Comparison of ENCODE assay signal across 8 mouse cellular contexts in the genomic region with DNA sequence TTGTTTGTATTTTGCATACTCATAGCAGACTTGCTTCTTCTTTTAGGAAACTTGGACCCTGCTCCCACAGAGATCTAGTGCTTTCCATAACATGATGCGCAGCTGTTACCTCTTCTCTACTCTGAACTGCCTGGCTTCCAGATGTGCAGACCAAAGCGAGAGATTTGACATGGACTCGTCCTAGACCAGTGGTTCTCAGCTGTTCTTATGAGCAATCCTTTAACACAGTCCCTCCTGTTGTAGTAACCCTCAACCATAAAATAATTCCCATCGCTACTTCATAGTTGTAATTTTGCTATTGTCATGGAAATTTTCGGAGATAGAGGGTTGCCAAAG.
DNase-seq lines count a peak whose midpoint lies in the region; ATAC-seq and TF ChIP-seq lines count a peak whose summit lies in the region.

No protein-coding gene starts in this region.

- peak overlapping the region; percentile 48 for H3K4me3 ChIP-seq in kidney, embryonic 15.5 days (replicated peaks)
- no peak overlapping the region for H3K4me3 ChIP-seq in kidney, adult 2 months (ENCODE audit: insufficient read depth, low read depth, low read length)
- H3K4me3 ChIP-seq in embryonic fibroblast, embryonic 13.5 days (ENCODE audit: insufficient read depth, low read length), result peak overlapping the region; percentile 18; the same call in 1 of the 2 replicates
- H3K4me3 ChIP-seq in intestine, embryonic 15.5 days (replicated peaks), result no peak overlapping the region
- peak overlapping the region; percentile 38 for H3K4me3 ChIP-seq in midbrain, postnatal 0 days (ENCODE audit: low read depth, low read length)

- no peaks in the 10 kb centered on the region for H3K27me3 ChIP-seq in kidney, embryonic 15.5 days
- H3K27me3 ChIP-seq in kidney, adult 2 months (replicated peaks; ENCODE audit: control insufficient read depth, insufficient read depth, low read length), result no peaks in the 10 kb centered on the region
- H3K27me3 ChIP-seq in intestine, embryonic 15.5 days (replicated peaks), result no peaks in the 10 kb centered on the region
- H3K27me3 ChIP-seq in midbrain, postnatal 0 days (ENCODE audit: insufficient read depth, low read length), result no peaks in the 10 kb centered on the region

- H3K4me2 ChIP-seq in kidney, embryonic 15.5 days, result peak overlapping the region; percentile 73
- peak overlapping the region; percentile 92 for H3K4me2 ChIP-seq in intestine, embryonic 15.5 days (replicated peaks)
- H3K4me2 ChIP-seq in midbrain, postnatal 0 days (ENCODE audit: low read depth, low read length, poor library complexity, severe bottlenecking), result peak overlapping the region; percentile 72

- no peak for ATAC-seq in kidney, embryonic 15.5 days (replicated peaks; ENCODE audit: low FRiP score)
- ATAC-seq in intestine, embryonic 15.5 days, result 0 out of 2 replicates have a peak, but pooled peaks have one; percentile 6
- ATAC-seq in midbrain, postnatal 0 days (ENCODE audit: low FRiP score), result no peak

- no peaks in the 10 kb centered on the region for H3K9me3 ChIP-seq in kidney, embryonic 15.5 days (replicated peaks)
- no peaks in the 10 kb centered on the region for H3K9me3 ChIP-seq in intestine, embryonic 15.5 days
- no peaks in the 10 kb centered on the region for H3K9me3 ChIP-seq in midbrain, postnatal 0 days (ENCODE audit: low read length)

- H3K27ac ChIP-seq in kidney, embryonic 15.5 days, result peak overlapping the region; percentile 76
- H3K27ac ChIP-seq in kidney, adult 2 months (ENCODE audit: insufficient read depth, low read depth, low read length), result no peak overlapping the region; the same call in 1 of the 2 replicates
- no peak overlapping the region for H3K27ac ChIP-seq in embryonic fibroblast, embryonic 13.5 days (ENCODE audit: insufficient read depth, low read length)
- peak overlapping the region; percentile 84 for H3K27ac ChIP-seq in intestine, embryonic 15.5 days
- H3K27ac ChIP-seq in midbrain, postnatal 0 days (ENCODE audit: low read depth, low read length), result peak overlapping the region; percentile 73

- no peaks in the 10 kb centered on the region for H3K36me3 ChIP-seq in kidney, embryonic 15.5 days
- no peaks in the 10 kb centered on the region for H3K36me3 ChIP-seq in kidney, adult 2 months (ENCODE audit: control insufficient read depth, insufficient read depth, low read length)
- no peaks in the 10 kb centered on the region for H3K36me3 ChIP-seq in intestine, embryonic 15.5 days
- H3K36me3 ChIP-seq in midbrain, postnatal 0 days (ENCODE audit: insufficient read depth, low read length), result no peaks in the 10 kb centered on the region

- no peak for TF ChIP-seq POLR2A in kidney, adult 2 months (IDR thresholded peaks at IDR 0.05; ENCODE audit: low read depth, low read length)
- TF ChIP-seq POLR2A in embryonic fibroblast, embryonic 13.5 days (IDR thresholded peaks at IDR 0.05; ENCODE audit: low read depth, low read length), result no peak

- no peak for DNase-seq in kidney, adult 2 months
- no peak for DNase-seq in midbrain, postnatal 0 days (ENCODE audit: low spot score)
- no peak for DNase-seq in urinary bladder, postnatal 36 days (ENCODE audit: low spot score in 2 of 2)
- DNase-seq in layer of hippocampus, adult 11-12 months (ENCODE audit: low spot score), result no peak
- DNase-seq in cerebellum, adult 9-10 months, result no peak

- WGBS in kidney, embryonic 15.5 days, result 51% methylated on average over 5 of the region's 5 CpGs
- WGBS in kidney, adult 2 months, result 65% methylated on average over 5 of the region's 5 CpGs
- WGBS in intestine, embryonic 15.5 days, result 49% methylated on average over 5 of the region's 5 CpGs
- 45% methylated on average over 5 of the region's 5 CpGs for WGBS in midbrain, postnatal 0 days

- peak overlapping the region; percentile 35; the same call in 1 of the 2 replicates for H3K9ac ChIP-seq in kidney, embryonic 15.5 days
- no peak overlapping the region for H3K9ac ChIP-seq in intestine, embryonic 15.5 days
- H3K9ac ChIP-seq in midbrain, postnatal 0 days (replicated peaks; ENCODE audit: low read length, poor library complexity, severe bottlenecking), result no peak overlapping the region

- TF ChIP-seq CTCF in kidney, adult 2 months (conservative IDR thresholded peaks at IDR 0.05; ENCODE audit: insufficient read depth, insufficient read length, low read depth, low read length), result no peak
- no peak for TF ChIP-seq CTCF in embryonic fibroblast, embryonic 13.5 days (IDR thresholded peaks at IDR 0.05; ENCODE audit: borderline replicate concordance, insufficient read depth, low read length)
- TF ChIP-seq CTCF in midbrain, postnatal 0 days (IDR thresholded peaks at IDR 0.05), result no peak

- peaks cover 24% of the 10 kb centered on the region for H3K4me1 ChIP-seq in kidney, embryonic 15.5 days
- no peaks in the 10 kb centered on the region; the same call in 1 of the 2 replicates for H3K4me1 ChIP-seq in kidney, adult 2 months (ENCODE audit: control insufficient read depth, insufficient read depth, low read length)
- no peaks in the 10 kb centered on the region for H3K4me1 ChIP-seq in embryonic fibroblast, embryonic 13.5 days (ENCODE audit: control insufficient read depth, insufficient read depth, low read length)
- peaks cover 14% of the 10 kb centered on the region; the same call in 1 of the 2 replicates for H3K4me1 ChIP-seq in intestine, embryonic 15.5 days (replicated peaks)
- no peaks in the 10 kb centered on the region for H3K4me1 ChIP-seq in midbrain, postnatal 0 days (ENCODE audit: insufficient read depth, low read length)

Comparison
In these comparisons a context has a peak if more than half of its experiments do, and no peak if none do; other contexts are left out.
1. H3K27ac ChIP-seq: peak in kidney, embryonic 15.5 days (single experiment), intestine, embryonic 15.5 days (single experiment) and midbrain, postnatal 0 days (single experiment); none in kidney, adult 2 months (single experiment) and embryonic fibroblast, embryonic 13.5 days (single experiment).
2. H3K4me3 ChIP-seq: peak in kidney, embryonic 15.5 days (single experiment), embryonic fibroblast, embryonic 13.5 days (single experiment) and midbrain, postnatal 0 days (single experiment); none in kidney, adult 2 months (single experiment) and intestine, embryonic 15.5 days (single experiment).
3. Peak in every context shown above with its lines, with median percentiles within 50 percentile points of each other: H3K4me2 ChIP-seq.